Mouse (Mus musculus): ENCODE data around the gene Kcnt2.

DNA sequence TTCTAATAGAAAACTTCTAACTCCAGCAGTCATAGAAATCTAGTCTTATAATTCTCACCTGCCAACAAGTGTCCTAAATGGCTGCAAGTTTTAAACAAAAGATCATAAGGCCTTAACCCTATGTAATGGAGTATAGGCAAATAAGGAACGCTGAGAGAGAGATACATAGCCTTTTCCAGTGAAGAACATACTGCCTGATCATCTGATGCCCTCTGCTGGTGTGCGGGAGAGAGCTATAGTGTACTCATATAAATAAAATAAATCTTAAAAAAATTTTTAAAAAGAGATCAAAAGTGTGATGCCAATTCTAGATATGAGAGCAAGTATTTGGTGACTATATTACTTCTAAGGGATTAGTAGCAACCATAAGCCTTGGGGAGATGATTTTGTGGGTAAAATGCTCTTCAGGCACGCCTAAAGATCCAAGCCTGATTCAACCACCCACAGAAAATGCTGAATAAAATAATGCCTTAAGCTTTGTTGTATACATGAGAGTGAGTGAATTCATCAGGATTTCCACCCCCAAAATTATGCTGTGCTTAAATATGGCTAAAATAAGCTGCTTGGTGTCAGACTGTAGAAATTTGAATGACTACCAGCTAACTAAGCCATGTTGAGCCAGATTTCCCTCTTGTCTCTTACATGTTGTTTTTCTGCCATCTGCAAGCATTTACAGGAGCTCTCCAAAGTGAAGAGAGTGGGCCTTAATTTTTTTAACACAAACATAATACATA is 413.8 kb downstream of the Kcnt2 start:
- TF ChIP-seq EP300 (IDR thresholded peaks at IDR 0.05; ENCODE audit: insufficient read depth, low read depth, low read length) (no peak), CTCF (IDR thresholded peaks at IDR 0.05; ENCODE audit: low read depth, low read length) (no peak)
